Mouse (Mus musculus): ENCODE measurements at regions not wholly inside any gene's neighbourhood (a gene's known extent, or its start where the extent isn't known, plus 50 kb on each side); places are given as distances from the start of the nearest gene placed in this dataset.

DNA sequence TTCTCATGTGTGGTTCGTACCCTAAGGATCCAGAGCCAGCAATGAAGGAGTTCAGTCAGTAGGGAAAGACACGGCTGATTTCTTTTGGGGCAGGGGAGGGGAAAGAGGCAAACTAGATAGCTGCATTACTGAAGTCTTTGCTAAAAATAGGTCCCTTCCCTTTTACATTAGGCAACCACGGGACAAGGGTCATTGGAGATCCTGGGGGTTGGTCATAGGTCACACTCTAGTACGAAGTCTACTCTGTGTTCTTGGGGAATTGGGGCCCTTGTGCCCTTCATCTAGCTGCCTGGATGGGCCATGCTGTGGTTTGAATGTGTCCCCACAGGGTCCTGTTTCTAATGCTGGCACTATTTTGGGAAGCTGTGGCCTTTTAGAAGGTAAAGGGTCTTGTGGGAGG is 229.6 kb upstream of the 4931429L15Rik start:
- TF ChIP-seq CTCF (IDR thresholded peaks at IDR 0.05; ENCODE audit: low read depth, low read length): no peak
- TF ChIP-seq GATA1 (IDR thresholded peaks at IDR 0.05; ENCODE audit: borderline replicate concordance, low read length): no peak
